Mouse (Mus musculus): ENCODE measurements around the gene Sumf1. TPM values are rescaled to one million over a fixed set of nuclear protein-coding genes. Genes with fewer than 3 reads are reported as not detected.

The Sumf1 gene
- polyA plus RNA-seq, 1 experiment from 2014 or later: 12.0 TPM

- no peaks in the 10 kb centered on the region for H3K36me3 ChIP-seq (replicated peaks; ENCODE audit: control insufficient read depth, insufficient read depth)
- no peak overlapping the region for H3K4me2 ChIP-seq (replicated peaks)
- H3K27me3 ChIP-seq (ENCODE audit: control insufficient read depth, insufficient read depth, low read length): no peaks in the 10 kb centered on the region
- H3K4me1 ChIP-seq (replicated peaks; ENCODE audit: control insufficient read depth, insufficient read depth, low read length): no peaks in the 10 kb centered on the region
- no peak overlapping the region for H3K27ac ChIP-seq
- no peak overlapping the region for H3K4me3 ChIP-seq (replicated peaks; ENCODE audit: low read length)
- ATAC-seq (ENCODE audit: low FRiP score) (no peak), DNase-seq (ENCODE audit: low spot score) (no peak)
- H3K9me3 ChIP-seq (ENCODE audit: control insufficient read depth, low read length): no peaks in the 10 kb centered on the region
- 93% methylated on average over 1 of the region's 1 CpGs for WGBS
- H3K9ac ChIP-seq: no peak overlapping the region
Observed at GRCm38 (mm10) chr6:108190690-108191089, 5.3 kb upstream of the Sumf1 start.

GRCm38 (mm10) chr6:108185685-108186009 is 265 bp upstream of the Sumf1 start:
- Histone ChIP-seq H3K27me3 (ENCODE audit: control insufficient read depth, insufficient read depth, low read length) (no peaks in the 10 kb centered on the region), H3K27ac (no peak overlapping the region), H3K4me1 (replicated peaks; ENCODE audit: control insufficient read depth, insufficient read depth, low read length) (peaks cover 10% of the 10 kb centered on the region), H3K9ac (peak overlapping the region; percentile 81), H3K4me3 (replicated peaks; ENCODE audit: low read length) (peak overlapping the region; percentile 94), H3K36me3 (replicated peaks; ENCODE audit: control insufficient read depth, insufficient read depth) (no peaks in the 10 kb centered on the region), H3K9me3 (ENCODE audit: control insufficient read depth, low read length) (no peaks in the 10 kb centered on the region), H3K4me2 (replicated peaks) (peak overlapping the region; percentile 88)
- WGBS: 12% methylated on average over 4 of the region's 4 CpGs
- ATAC-seq (ENCODE audit: low FRiP score): no peak
- DNase-seq (ENCODE audit: low spot score): no peak

GRCm38 (mm10) chr6:108179087-108179486 is 6.3 kb downstream of the Sumf1 start:
- 97% methylated on average over 2 of the region's 2 CpGs for WGBS
- Histone ChIP-seq H3K9me3 (ENCODE audit: control insufficient read depth, low read length) (no peaks in the 10 kb centered on the region), H3K9ac (no peak overlapping the region), H3K27me3 (ENCODE audit: control insufficient read depth, insufficient read depth, low read length) (no peaks in the 10 kb centered on the region), H3K4me2 (replicated peaks) (no peak overlapping the region), H3K4me3 (replicated peaks; ENCODE audit: low read length) (no peak overlapping the region), H3K36me3 (replicated peaks; ENCODE audit: control insufficient read depth, insufficient read depth) (peaks cover 13% of the 10 kb centered on the region; the same call in 1 of the 2 replicates), H3K4me1 (replicated peaks; ENCODE audit: control insufficient read depth, insufficient read depth, low read length) (0 out of 2 replicates have a peak, but pooled peaks cover 1% of the 10 kb centered on the region), H3K27ac (no peak overlapping the region)
- no peak for DNase-seq (ENCODE audit: low spot score)
- ATAC-seq (ENCODE audit: low FRiP score): no peak

DNA sequence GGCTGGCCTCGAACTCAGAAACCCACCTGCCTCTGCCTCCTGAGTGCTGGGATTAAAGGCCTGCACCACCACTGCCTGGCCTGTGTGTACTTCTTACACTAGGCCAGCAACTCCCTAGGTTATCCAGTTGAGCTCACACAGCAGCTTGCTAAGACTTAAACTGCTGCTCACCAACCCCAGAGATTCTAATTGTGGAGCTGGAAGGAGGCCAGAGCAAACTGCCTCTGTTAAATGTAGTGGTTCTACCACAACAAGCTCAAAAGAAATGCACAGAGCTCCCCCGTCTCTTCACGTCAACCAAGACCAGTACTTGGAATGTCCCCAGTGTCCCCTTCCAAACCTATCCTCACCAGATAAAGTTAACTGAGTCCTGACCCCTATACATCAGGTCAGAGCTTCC is 11.2 kb downstream of the Sumf1 start:
- Histone ChIP-seq H3K9ac (no peak overlapping the region), H3K4me2 (replicated peaks) (no peak overlapping the region), H3K27ac (no peak overlapping the region), H3K9me3 (ENCODE audit: control insufficient read depth, low read length) (no peaks in the 10 kb centered on the region), H3K27me3 (ENCODE audit: control insufficient read depth, insufficient read depth, low read length) (no peaks in the 10 kb centered on the region), H3K36me3 (replicated peaks; ENCODE audit: control insufficient read depth, insufficient read depth) (peaks cover 31% of the 10 kb centered on the region; the same call in 1 of the 2 replicates), H3K4me3 (replicated peaks; ENCODE audit: low read length) (no peak overlapping the region), H3K4me1 (replicated peaks; ENCODE audit: control insufficient read depth, insufficient read depth, low read length) (no peaks in the 10 kb centered on the region)
- ATAC-seq (ENCODE audit: low FRiP score) (no peak), DNase-seq (ENCODE audit: low spot score) (no peak)
- 95% methylated on average over 3 of the region's 3 CpGs for WGBS

DNA sequence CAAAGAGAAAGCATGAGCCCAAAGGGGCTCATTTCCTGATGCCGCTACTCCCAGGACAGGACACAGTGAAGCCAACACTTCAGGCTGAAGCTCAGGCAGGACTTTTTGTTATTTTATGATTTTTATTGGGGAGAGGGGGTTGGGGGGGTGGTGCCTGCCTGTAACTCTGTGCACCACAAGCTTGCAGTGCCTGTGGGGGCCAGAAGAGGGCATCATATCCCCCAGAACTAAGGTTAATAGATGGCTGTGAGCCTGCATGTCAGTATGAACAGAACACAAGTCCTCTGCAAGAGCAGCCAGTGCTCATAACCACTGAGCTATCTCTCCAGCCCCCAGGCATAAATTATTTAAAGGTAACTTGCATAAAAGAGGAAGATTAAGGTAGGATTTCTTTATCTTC is 13.2 kb downstream of the Sumf1 start:
- H3K9me3 ChIP-seq (ENCODE audit: control insufficient read depth, low read length): no peaks in the 10 kb centered on the region
- no peak for ATAC-seq (ENCODE audit: low FRiP score)

GRCm38 (mm10) chr6:108169466-108169865 is 15.9 kb downstream of the Sumf1 start:
- H3K4me3 ChIP-seq (replicated peaks; ENCODE audit: low read length): no peak overlapping the region
- no peak for DNase-seq (ENCODE audit: low spot score)
- H3K36me3 ChIP-seq (replicated peaks; ENCODE audit: control insufficient read depth, insufficient read depth): peaks cover 22% of the 10 kb centered on the region; the same call in 1 of the 2 replicates
- H3K9ac ChIP-seq: no peak overlapping the region
- H3K4me2 ChIP-seq (replicated peaks): no peak overlapping the region
- no peaks in the 10 kb centered on the region for H3K27me3 ChIP-seq (ENCODE audit: control insufficient read depth, insufficient read depth, low read length)
- H3K9me3 ChIP-seq (ENCODE audit: control insufficient read depth, low read length): no peaks in the 10 kb centered on the region
- no peak overlapping the region for H3K27ac ChIP-seq
- 96% methylated on average over 3 of the region's 3 CpGs for WGBS
- H3K4me1 ChIP-seq (replicated peaks; ENCODE audit: control insufficient read depth, insufficient read depth, low read length): no peaks in the 10 kb centered on the region
- ATAC-seq (ENCODE audit: low FRiP score): no peak

More for the DNA sequence above, 13.2 kb downstream of the Sumf1 start:
- H3K36me3 ChIP-seq (replicated peaks; ENCODE audit: control insufficient read depth, insufficient read depth): peaks cover 31% of the 10 kb centered on the region; the same call in 1 of the 2 replicates
- WGBS: 91% methylated on average over 1 of the region's 1 CpGs
- no peak overlapping the region for H3K4me3 ChIP-seq (replicated peaks; ENCODE audit: low read length)
- no peak overlapping the region for H3K9ac ChIP-seq
- DNase-seq (ENCODE audit: low spot score): no peak
- H3K27me3 ChIP-seq (ENCODE audit: control insufficient read depth, insufficient read depth, low read length): no peaks in the 10 kb centered on the region
- no peaks in the 10 kb centered on the region for H3K4me1 ChIP-seq (replicated peaks; ENCODE audit: control insufficient read depth, insufficient read depth, low read length)
- H3K27ac ChIP-seq: no peak overlapping the region
- H3K4me2 ChIP-seq (replicated peaks): no peak overlapping the region

DNA sequence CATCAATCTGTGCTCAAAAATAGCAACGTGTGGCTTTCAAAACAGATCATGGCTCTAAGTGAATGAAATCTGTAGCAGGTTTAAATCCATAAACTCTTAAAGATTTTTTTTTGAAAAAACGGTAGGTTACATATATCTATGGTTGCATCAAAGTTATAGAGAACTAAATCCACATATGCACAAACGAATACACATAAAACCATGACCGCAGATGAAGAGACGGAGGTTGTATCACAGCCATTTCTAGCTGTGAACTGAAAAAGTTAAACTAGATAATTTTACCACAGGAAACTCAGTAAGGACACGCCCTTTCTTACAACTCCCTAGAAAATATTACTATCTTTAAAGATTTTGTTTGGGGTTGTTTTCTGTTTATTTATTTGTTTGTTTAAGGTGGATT is 16.7 kb downstream of the Sumf1 start:
- Histone ChIP-seq H3K9ac (no peak overlapping the region), H3K36me3 (replicated peaks; ENCODE audit: control insufficient read depth, insufficient read depth) (peaks cover 16% of the 10 kb centered on the region; the same call in 1 of the 2 replicates), H3K4me3 (replicated peaks; ENCODE audit: low read length) (no peak overlapping the region), H3K27me3 (ENCODE audit: control insufficient read depth, insufficient read depth, low read length) (no peaks in the 10 kb centered on the region), H3K4me1 (replicated peaks; ENCODE audit: control insufficient read depth, insufficient read depth, low read length) (no peaks in the 10 kb centered on the region), H3K9me3 (ENCODE audit: control insufficient read depth, low read length) (no peaks in the 10 kb centered on the region), H3K27ac (no peak overlapping the region), H3K4me2 (replicated peaks) (no peak overlapping the region)
- DNase-seq (ENCODE audit: low spot score) (no peak), ATAC-seq (ENCODE audit: low FRiP score) (no peak)
- WGBS: 94% methylated on average over 6 of the region's 6 CpGs

- Histone ChIP-seq H3K27ac (no peak overlapping the region), H3K27me3 (ENCODE audit: control insufficient read depth, insufficient read depth, low read length) (no peaks in the 10 kb centered on the region), H3K9ac (no peak overlapping the region), H3K4me2 (replicated peaks) (no peak overlapping the region), H3K4me3 (replicated peaks; ENCODE audit: low read length) (no peak overlapping the region), H3K36me3 (replicated peaks; ENCODE audit: control insufficient read depth, insufficient read depth) (peaks cover 10% of the 10 kb centered on the region; the same call in 1 of the 2 replicates), H3K9me3 (ENCODE audit: control insufficient read depth, low read length) (no peaks in the 10 kb centered on the region), H3K4me1 (replicated peaks; ENCODE audit: control insufficient read depth, insufficient read depth, low read length) (no peaks in the 10 kb centered on the region)
- DNase-seq (ENCODE audit: low spot score) (no peak), ATAC-seq (ENCODE audit: low FRiP score) (no peak)
- WGBS: 83% methylated on average over 7 of the region's 7 CpGs
Observed at GRCm38 (mm10) chr6:108167946-108168680, 17.3 kb downstream of the Sumf1 start.

DNA sequence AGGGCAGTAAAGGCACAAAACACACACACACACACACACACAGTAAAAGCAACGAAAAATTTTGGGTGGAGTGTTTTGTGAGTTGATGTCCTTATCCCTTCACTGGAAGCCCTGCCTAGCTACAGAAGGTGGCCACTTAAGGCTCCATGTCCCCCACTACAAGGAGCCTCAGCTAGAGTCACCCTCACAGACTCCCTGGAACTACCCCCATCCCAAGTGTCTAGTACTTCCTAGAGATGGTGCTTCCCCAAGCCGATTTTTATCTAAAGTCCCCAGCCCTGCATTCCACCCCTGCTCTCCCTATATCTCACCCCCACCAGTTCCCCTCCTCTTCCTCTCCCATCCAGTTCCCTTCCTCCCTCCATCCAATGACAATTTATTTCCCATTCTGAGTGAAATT is 19.8 kb downstream of the Sumf1 start:
- Histone ChIP-seq H3K9ac (no peak overlapping the region), H3K4me1 (replicated peaks; ENCODE audit: control insufficient read depth, insufficient read depth, low read length) (no peaks in the 10 kb centered on the region), H3K27me3 (ENCODE audit: control insufficient read depth, insufficient read depth, low read length) (no peaks in the 10 kb centered on the region), H3K4me3 (replicated peaks; ENCODE audit: low read length) (no peak overlapping the region), H3K4me2 (replicated peaks) (no peak overlapping the region), H3K9me3 (ENCODE audit: control insufficient read depth, low read length) (no peaks in the 10 kb centered on the region), H3K27ac (no peak overlapping the region), H3K36me3 (replicated peaks; ENCODE audit: control insufficient read depth, insufficient read depth) (no peaks in the 10 kb centered on the region)
- DNase-seq (ENCODE audit: low spot score): no peak
- 83% methylated on average over 2 of the region's 2 CpGs for WGBS
- no peak for ATAC-seq (ENCODE audit: low FRiP score)

DNA sequence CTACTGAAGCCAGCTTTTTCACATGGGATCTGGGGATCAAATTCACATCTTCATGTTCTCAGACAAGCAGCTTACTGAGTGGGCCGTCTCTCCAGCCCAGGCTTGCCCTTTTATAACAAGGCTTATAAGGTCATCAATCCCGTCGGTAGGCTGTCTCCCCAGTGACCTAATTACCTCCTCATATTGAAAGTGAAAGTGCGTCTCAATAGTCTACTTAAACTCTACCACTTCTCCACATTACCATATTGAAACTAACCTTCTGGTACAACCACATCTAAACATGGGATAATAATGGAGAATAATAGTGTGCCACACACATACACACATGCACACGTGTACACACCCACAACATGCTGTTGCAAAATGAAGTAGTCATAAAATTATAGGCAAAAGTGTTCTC is 20.4 kb downstream of the Sumf1 start:
- H3K4me3 ChIP-seq (replicated peaks; ENCODE audit: low read length): no peak overlapping the region
- DNase-seq (ENCODE audit: low spot score) (no peak), ATAC-seq (ENCODE audit: low FRiP score) (no peak)
- no peaks in the 10 kb centered on the region for H3K9me3 ChIP-seq (ENCODE audit: control insufficient read depth, low read length)
- no peaks in the 10 kb centered on the region for H3K4me1 ChIP-seq (replicated peaks; ENCODE audit: control insufficient read depth, insufficient read depth, low read length)
- WGBS: 67% methylated on average over 5 of the region's 5 CpGs
- H3K27me3 ChIP-seq (ENCODE audit: control insufficient read depth, insufficient read depth, low read length): no peaks in the 10 kb centered on the region
- H3K27ac ChIP-seq: no peak overlapping the region
- no peak overlapping the region for H3K4me2 ChIP-seq (replicated peaks)
- no peaks in the 10 kb centered on the region for H3K36me3 ChIP-seq (replicated peaks; ENCODE audit: control insufficient read depth, insufficient read depth)
- no peak overlapping the region for H3K9ac ChIP-seq

All from hindbrain, embryonic 14.5 days (tissue).